Mouse (Mus musculus): ENCODE data around the gene Gse1.

The Gse1 gene

DNA sequence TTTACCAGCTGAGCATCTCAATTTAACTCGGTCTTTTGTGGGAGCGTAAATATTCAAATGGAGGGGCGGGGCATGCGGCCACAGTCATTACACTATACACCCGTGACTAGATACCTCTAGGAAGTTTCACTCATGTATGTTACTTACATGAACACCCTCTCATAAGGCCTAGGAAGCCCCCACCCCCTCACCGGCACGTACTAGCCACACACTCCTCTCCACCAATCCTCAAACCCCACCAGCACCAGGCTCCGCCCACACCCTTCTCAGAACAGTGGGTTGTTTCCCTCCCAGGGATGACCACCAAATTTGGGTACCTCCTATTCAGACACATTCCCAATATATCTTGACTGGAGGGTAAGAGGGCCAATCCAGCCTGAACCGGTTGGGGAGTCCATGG is 379.2 kb downstream of the Gse1 start:
- in situ Hi-C loops (cut with MseI, MboI) = no loop called here

DNA sequence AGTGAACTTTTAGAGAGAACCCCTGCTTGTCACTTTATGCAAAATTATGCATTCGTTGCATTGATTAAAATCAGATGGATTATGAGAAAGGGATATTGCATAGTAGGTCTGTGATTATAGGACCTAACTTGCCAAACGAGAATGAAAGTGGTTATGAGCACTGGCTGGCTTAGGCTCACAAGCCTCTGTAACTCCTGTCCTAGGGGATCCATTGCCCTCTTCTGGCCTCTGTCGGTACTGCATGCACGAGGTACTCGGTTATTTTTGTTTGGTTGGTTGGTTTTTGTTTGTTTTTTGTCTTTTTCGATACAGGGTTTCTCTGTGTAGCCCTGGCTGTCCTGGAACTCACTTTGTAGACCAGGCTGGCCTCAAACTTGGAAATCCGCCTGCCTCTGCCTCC is 379.6 kb downstream of the Gse1 start:
- in situ Hi-C loops (cut with MseI, MboI) = no loop called here

DNA sequence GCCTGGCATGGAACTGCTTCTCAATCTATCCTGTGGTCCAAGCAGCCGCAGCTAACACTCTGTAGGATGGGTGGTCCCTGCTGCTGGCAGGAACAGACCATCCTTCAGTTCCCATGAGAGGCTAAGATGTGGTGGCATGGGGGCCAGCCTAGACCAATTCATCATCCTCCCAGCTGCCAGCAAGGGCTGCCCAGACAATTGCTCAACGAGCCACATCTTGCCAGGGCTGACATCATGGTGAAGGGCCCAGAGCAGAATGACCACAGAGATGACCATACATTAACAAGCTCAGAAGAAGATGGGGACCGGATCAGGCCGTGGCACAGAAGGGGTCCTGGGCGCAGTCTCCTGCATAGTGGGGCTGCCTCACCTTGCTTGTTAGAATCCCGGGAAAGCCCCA is 382.6 kb downstream of the Gse1 start:
- in situ Hi-C loops (cut with MseI, MboI) = no loop called here

DNA sequence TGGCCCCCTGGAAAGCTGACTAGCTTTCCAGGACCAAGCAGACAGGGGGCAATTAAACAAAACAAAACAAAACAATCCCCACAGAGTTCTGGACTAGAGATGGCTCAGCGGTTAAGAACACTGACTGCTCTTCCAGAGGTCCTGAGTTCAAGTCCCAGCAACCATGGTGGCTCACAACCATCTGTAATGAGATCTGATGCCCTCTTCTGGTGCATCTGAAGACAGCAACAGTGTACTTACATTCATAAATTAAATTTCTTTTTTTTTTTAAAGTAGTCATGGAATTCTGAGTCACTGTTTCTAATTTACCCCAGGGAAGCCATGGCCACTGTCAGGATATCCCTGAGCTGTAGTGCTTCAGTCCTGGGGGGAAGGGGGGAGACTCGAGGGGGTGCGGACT is 386.2 kb downstream of the Gse1 start:
- in situ Hi-C loops (cut with MseI, MboI) = no loop called here

DNA sequence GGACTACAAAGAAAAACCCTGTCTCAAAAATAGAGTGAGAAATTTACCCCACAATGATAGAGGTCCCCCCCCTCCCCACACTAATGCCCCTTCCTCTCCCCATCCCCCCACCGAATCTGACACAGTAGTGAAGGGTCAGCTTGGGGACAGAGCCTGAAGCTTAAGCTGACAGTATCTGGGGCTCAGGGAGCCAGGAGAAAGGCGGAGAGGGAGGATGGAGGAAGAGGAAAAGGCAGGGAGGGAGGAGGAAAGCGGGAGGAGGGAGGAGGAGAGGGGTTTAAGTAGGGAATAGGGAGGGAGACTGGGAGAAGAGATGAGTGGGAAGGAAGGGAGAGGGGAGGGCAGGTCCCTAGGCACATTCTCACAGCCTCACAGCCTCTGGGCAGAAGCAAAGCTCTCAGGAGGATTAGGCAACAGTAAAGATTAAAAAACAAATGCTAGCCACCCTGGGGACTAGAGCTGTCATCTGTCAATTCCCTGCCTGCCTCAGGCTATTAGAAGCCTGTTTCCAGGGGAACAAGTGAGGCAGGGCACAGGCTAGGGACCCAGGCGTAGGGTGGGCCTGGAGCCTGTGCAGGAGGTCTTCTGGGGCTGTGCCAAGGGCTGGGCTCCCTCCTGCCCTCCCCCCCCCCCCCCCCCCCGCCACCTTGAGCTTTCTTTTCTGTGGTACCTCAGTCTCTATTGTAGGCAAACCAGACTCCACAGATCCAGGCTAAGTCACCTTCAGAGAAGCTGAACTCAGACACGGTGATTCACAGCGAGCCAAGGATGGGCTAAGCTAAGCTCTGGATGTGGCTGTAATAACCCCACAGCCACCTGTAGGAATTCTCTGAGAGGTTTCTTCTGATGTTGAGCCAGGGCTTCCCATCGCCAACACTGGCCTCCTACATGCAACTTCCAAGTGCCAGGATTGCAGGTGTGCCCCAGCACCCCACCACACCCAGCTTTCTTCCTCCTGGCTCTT is 388.7 kb downstream of the Gse1 start:
- in situ Hi-C loops (cut with MseI, MboI) = no loop called here

DNA sequence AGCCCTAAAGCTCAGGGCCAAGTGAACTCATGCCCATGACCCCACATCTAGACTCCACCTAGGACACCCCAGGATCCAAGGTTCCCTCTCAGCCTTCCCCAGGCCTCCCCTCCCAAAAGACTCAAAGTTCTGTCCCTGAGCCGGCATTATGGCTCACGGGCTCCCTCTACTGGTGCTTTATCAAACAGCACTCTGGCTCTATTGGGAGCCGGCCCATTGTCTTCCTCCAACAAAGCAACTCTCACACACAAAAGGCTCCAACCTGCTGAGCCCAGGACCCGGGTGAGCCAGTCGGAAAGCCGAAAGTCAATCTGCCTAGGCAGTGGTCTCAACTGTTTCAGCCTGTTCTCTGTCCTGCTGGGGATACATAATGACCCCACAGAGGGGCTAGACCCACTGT is 389.9 kb downstream of the Gse1 start:
- in situ Hi-C loops (cut with MseI, MboI) = no loop called here

DNA sequence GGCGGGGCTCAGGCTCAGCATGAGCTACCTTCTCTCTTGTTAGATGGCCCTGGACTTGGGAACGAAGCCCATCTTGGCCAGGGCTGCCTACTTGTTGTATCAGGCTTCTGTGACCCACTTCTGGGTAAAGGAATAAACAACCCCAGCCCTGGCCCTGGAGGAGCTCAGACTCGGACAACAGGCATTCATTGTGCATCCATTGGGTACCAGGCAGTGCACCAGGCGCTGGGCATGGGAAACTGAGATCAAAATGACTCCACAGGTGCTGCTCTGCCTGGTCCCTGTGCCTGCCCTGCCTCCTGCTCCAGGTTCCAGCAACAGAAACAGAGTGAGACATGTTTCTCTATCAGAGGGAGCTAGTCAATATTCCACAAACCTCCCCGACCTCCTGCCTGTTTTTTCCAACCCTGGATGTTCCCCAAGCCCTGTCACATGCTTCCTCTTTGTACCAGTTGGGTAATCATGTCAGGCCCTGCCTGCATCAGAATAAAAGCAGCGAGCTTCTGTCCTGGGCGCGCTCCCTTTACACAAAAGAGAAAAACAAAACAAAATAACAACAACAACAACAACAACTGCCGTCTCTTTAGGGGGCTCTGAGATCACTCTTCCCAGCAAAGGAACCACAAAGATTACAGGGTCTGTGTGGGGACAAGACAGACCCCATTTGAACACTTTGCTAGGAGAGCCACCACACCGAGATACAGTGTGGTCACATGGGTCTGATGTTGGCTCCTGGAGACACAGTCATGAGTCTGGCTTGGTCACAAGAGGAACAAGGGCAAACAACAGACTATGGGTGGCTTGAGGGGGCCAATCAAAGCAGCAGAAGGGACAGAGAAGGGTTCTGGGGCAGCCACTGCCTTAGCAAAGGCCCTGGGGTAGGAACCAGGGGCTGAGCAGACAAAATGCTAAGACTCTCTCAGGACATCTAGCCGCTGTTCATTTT is 391.3 kb downstream of the Gse1 start:
- in situ Hi-C loops (cut with MseI, MboI) = no loop called here

DNA sequence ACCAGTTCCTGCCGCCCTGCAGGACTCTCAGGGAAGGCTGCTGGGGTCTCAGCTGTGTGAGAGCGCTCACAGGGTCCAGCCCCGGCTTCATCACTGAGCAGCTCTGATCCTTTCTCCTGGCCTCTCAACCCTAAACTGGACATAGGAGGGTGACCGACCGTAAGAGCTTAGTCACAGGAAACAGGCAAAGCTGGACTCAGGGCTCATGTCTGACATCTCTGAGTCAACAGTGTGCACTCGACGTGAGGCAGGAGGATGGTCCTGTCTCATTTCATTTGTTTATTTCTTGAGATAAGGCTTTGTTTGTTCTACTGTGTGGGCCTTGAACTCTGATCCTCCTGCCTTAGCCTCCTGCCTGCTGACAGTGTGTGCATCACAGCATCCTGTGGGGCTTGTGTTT is 392.2 kb downstream of the Gse1 start:
- in situ Hi-C loops (cut with MseI, MboI) = no loop called here

DNA sequence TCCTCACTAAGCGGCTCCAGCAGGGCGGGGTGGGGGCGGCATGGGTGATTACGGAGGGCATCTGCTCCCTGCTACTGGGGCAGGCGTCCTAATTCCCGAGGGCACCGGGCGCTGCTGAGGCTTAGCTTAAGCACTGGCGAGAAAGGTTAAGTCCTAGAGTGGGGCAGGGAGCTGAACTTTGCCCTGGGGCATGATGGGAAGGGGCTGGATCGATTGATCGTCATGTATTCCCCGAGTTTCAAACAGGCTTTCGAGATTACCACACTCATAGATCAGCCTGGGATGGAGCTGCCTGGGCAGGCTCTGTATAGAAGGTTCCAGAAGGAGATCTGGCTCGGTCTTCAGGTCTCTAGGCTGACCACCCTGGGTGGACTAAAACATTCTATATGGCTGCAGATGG is 393.9 kb downstream of the Gse1 start:
- in situ Hi-C loops (cut with MseI, MboI) = no loop called here

DNA sequence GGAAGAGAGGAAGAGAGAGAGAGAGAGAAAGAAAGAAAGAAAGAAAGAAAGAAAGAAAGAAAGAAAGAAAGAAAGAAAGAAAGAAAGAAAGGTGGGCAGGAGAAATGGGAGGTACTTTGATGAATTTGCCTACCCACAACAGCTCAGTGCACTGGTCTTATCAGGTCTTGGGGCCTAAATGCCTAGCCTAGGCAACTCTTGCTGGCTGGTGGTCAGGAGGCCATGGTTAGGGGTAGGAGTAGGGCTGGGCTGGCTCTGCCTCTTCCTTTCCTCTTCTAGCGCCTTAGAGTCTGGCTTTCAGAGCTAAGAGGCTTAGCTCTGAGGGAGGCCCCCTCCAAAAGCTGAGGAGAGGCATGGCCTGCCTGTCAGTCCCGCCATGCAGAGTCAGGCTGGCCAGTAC is 395.4 kb downstream of the Gse1 start:
- in situ Hi-C loops (cut with MseI, MboI) = no loop called here

DNA sequence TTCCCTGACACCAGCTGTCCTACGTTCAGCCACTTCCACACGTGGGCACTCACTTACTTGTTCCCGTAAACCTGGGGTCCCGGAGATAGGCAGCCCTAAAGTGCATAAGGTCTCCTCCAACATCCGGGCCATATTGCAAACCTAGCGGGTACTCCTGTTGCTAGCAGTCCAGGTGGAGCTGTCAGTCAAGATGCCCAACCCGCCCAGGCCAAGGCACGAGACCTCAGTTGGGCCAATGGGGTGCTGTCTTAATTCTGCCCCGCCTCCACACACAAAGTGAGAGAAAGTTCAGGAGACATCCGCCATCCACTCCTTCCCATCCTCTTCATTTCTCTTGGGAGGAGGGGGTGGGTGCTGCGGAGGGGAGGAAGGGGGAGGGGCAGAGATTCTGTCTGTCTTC is 398.2 kb downstream of the Gse1 start:
- in situ Hi-C loops (cut with MseI, MboI) = no loop called here

DNA sequence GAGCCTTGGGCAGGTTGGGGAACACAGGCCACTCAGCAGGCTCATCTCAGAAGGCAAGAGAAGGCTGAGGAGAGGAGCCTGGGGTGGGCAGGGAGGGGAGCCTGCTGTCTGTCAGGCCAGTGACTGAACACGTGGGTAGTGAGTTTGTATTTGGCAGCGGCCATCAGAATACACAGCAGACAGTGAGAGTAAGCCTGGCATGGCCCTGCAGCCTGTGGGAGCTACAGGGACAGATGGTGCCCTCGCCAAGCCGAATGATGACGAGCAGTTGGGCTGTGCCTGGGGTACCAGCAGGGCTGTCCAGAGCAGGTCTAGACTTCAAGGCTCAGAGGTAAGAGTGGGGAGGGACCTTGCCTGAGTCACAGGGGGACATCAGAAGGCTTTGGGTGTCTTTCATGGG is 399.0 kb downstream of the Gse1 start:
- in situ Hi-C loops (cut with MseI, MboI) = no loop called here

DNA sequence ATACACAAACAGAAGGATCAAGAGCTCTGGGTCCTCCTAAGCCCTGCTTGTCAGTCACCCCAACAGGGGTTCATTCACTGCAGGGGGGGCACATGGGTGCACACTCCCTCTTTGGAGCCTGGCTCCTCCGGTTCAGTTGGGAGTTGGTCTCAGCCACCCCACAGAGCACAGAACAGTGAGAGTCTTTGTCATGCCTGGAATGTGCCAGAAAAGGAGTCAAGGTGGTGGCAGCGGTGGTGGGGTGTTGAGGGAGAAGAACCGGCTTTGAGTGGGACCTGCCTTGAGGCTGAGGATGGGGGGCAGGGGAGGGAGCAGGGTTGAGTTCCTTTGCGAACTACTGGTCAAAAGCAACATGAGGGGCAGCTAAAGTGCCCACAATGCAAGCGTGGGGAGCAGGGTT is 401.8 kb downstream of the Gse1 start:
- in situ Hi-C loops (cut with MseI, MboI) = no loop called here

DNA sequence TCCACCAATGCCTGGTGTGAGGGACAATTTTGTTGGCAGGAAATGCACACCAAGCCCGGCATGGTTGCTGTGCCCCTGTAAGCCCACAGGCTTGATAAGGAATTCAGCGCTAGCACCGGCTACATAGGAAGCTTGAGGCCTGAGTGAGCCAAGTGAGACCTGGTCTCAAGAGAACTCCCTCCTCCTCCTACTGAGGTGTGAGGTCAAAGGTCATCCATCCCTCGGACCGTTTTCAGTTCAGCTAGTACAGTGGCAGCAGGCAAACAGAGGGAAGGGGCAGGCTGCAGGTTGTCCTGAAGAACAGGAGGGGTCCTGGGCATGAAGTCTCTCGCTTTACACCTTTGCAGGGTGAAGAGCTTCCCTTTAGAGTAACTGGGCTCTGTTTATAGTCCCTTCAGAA is 402.6 kb downstream of the Gse1 start:
- in situ Hi-C loops (cut with MseI, MboI) = no loop called here
